Mouse (Mus musculus) T-helper 17 cell (primary cell): ENCODE data around the gene Cwc22.
"Not testable (repeated sequence)": the region's sequence is repeated elsewhere in the genome, so short reads cannot be mapped to it uniquely, and the experiment has no call there.

Source experiments
- in situ Hi-C, 2 experiments: fragments of 300-600 bp; cut with MboI, MseI; formaldehyde crosslinking; loops; 1 replicate in 1 of 2; 2 replicates in 1 of 2; pipeline ENCODE4 v1.15.1; 2025; ENCODE audit warnings: high pct_unique_total_duplicates in 2 of 2

Gene Cwc22

DNA sequence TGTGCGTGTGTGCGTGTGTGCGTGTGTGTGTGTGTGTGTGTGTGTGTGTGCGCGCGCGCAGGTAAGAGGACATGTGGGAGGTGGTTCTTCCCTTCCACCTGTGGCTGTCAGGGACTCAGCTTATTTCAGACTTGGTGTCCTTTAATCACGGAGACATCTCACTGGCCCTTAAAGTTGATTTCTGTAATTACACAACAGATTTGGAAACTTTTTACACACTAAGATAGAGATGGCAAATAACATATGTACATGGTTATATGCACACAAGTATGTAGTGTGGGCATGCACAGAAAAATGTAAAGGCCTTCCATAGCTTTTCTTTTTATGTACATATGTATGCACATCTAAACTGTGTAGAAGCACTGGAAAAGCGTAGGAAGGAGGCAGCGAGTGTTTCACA, 41.7 kb downstream of the Cwc22 start:
- in situ Hi-C loops, result loop anchor here in 1 of 2 experiments (25.0 kb wide), 1 partner anchor 1358 kb away; the partner anchor contains the start of gene Itga4

GRCm38 (mm10) chr2:77903979-77904378, 42.2 kb downstream of the Cwc22 start:
- in situ Hi-C loops, result loop anchor here in 1 of 2 experiments (25.0 kb wide), 1 partner anchor 1358 kb away; the partner anchor contains the start of gene Itga4

- in situ Hi-C loops, result loop anchor here in 1 of 2 experiments (25.0 kb wide), 1 partner anchor 1359 kb away; the partner anchor contains the start of gene Itga4
These were observed 43.1 kb downstream of the Cwc22 start for GRCm38 (mm10) chr2:77903098-77903497.

GRCm38 (mm10) chr2:77901269-77901668, 44.9 kb downstream of the Cwc22 start:
- in situ Hi-C loops, result loop anchor here in 1 of 2 experiments (25.0 kb wide), 1 partner anchor 1361 kb away; the partner anchor contains the start of gene Itga4

DNA sequence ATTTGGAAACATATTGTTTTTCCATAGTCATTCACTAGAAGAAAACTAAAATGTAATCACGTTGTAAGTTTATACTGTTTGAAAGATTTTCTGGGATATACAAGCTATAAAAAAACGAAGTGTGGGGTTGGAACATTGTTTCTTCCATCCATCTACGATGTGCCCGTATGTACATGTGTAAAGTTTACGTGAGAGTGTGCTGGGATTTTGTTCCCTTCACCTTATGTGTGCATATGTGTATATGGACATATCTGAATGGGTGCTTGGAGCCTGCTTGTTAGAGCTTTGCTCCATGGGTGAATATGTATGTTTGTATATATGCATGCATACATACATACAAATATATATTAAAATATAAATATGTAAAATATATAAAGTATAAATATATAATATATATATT, 45.4 kb downstream of the Cwc22 start:
- in situ Hi-C loops, result loop anchor here in 1 of 2 experiments (25.0 kb wide), 1 partner anchor 1362 kb away; the partner anchor contains the start of gene Itga4

GRCm38 (mm10) chr2:77900111-77900510, 46.1 kb downstream of the Cwc22 start:
- in situ Hi-C loops, result loop anchor here in 1 of 2 experiments (25.0 kb wide), 1 partner anchor 1362 kb away; the partner anchor contains the start of gene Itga4

DNA sequence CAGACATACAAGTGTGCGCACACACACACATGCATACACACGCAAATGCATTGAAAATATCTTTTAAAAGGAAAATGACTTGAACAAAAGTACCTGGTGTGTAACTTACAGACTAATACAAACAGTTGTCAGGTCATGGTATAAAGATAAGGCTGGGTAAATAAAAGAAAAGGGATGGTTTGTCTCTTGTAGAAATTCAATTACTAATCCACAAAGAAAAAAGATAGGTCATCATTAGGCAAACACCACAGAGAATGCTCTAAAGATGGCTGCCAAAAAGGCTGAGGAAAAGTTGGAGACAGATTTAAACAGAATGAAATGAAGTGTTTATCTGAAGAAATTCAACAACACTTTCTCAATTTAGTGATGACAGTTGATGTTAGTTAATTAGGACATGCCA, 47.7 kb downstream of the Cwc22 start:
- in situ Hi-C loops, result no loop called here

DNA sequence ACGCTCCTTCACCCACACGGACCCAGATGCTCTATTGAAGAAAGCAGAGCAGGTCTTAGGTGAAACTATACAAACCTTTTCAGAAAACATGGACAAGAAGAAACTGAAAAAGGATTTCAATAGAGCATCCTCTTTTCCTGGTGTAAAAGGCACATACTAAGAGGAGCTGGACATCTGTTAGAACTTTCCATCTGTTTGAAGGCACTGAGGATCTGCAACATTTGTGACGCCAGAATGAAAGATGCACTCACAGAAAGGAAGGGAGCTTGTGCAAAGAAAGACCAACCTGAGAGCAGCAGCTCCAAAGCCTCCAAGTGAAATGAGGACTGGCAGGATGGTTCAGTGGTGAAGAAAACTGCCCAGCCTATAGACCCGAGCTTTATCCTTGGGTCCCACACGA, 48.2 kb downstream of the Cwc22 start:
- in situ Hi-C loops, result no loop called here

DNA sequence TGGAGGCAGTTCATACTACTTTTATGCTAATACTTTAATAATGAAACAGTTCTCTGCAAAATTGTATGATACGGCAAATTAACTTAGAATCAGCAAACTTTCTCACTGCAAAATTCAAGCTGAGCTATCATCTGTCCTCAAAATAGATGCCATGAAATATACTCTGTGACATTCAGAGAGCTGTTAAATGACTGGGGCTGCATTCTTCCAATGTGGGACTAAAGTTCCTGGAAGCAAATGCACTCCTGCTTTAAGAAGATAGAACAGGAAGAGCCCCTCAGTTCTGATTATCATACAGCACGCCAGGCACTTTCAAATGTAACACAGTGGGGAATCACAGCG, 48.6 kb downstream of the Cwc22 start:
- in situ Hi-C loops, result no loop called here

DNA sequence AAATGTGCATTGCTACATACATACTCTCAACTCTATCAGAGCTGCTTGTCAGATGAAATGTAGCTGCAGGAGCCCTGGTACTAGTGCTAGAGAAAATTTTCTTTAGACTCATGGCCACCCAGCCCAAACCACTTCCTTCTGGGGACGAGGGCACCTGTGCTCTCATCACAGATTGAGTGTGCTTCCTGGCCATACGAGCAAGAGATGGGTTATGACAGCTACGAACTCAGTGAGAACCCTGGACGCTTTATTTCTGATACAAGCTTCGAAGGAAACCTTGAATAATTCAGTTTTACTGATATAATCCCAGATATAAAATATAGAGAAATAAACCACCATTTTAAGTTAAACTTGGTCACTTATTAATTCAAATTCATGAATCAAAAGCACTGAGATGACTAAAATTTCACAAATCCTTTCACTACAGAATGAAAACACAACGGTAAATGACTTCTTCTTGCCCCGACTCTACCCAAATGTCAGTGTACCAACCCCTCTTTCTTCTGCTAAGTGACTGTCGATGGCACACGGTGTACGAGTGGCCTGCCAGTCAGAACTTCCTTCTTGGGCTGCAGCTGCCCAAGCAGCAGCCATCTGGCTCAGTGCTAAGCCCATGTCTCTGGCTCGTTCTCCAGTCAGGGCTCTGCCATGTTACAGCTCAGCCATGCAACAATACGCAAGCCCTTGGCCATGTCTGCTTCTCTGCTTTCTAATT, 49.2 kb downstream of the Cwc22 start:
- in situ Hi-C loops, result no loop called here

DNA sequence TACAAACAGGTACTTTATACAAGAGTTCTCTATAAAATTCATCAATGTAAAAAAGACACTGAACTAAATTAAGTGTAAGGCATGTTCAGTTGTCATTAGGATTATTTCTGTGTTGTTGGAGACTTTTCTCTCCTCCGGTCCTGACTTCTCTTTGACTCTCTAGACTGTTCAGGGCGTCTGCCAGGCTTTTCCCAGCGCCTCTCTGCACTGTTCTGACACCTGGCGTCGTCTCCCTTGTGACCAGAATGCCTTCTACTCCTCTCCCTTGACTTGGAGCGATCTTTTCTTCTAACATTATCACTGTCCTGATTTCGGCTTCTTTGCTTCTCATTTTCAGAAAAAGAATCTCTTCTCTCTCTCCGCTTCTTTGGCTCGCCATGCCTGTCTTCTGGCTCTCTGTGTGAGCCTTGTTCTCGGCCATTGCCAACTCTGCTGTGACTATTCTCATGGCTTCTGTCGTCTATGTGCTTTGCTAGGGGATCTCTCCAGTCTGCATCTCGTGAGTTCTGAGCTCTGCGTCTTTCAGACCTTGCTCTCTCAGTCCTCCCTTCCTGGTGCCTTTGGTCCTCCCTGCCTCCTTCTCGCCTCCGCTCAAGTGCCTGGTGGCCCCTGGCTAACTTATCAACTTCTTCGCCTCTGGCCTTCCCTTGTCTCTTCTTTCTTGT, 50.1 kb downstream of the Cwc22 start:
- in situ Hi-C loops, result not testable (repeated sequence)

DNA sequence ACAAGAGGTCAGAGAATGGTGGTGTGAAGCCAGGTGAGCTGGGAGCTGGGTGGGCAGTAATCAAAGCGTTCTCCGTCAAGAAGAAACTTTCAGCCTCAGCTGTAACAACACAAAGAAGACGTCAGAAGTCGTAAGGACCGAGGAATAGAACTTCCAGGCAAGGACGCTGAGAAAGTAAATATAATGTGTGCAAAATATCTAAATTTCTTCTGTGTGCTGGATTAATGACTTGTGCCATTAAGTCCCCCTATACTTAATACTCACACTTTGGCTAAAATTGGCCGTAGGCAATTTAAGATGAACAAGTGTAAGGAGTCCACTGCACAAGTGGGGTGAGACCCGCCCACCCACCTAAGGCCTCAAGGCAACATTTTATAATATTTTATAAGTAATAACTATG, 51.3 kb downstream of the Cwc22 start:
- in situ Hi-C loops, result no loop called here

GRCm38 (mm10) chr2:77893505-77893904, 52.7 kb downstream of the Cwc22 start:
- in situ Hi-C loops, result no loop called here

DNA sequence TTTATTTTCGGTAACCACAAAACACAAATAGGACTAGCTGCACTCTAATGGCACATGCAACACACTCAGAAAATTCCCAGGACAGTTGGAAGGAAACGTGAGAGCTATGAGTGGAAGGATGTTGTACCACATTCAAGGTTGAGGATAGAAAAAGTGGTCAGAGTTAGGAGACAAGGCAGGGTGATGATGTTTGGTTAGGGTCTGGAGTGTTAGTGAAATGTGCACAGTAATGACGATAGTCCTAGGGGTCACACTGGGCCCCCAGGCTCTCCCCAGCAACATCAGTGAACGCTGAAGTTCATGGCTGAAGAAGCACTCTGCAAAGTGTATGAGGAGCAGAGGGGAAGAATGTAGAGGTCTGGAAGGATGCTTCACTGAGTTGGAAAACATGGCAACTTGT, 53.6 kb downstream of the Cwc22 start:
- in situ Hi-C loops, result no loop called here

GRCm38 (mm10) chr2:77890836-77891438, 55.2 kb downstream of the Cwc22 start:
- in situ Hi-C loops, result no loop called here

GRCm38 (mm10) chr2:77889949-77890348, 56.2 kb downstream of the Cwc22 start:
- in situ Hi-C loops, result no loop called here

DNA sequence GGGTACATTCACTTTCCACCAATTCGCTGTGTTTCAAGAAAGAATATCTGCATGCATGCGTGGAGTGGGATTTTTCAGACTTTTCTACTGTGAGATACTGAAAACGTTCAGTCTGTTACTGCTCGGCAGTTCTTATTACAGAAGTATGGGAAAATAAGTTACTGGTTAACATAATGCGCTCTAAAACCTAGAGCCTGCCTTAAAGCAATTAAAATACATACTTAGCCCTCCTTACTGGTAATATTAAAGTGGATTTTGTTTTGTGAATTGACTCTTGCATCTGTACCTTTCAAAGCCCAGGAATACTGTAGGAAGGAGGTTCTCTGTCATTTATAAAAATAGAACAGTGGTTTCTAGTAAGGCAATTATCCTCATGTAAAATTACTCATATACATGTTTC, 56.8 kb downstream of the Cwc22 start:
- in situ Hi-C loops, result no loop called here

GRCm38 (mm10) chr2:77888826-77889225, 57.3 kb downstream of the Cwc22 start:
- in situ Hi-C loops, result no loop called here

DNA sequence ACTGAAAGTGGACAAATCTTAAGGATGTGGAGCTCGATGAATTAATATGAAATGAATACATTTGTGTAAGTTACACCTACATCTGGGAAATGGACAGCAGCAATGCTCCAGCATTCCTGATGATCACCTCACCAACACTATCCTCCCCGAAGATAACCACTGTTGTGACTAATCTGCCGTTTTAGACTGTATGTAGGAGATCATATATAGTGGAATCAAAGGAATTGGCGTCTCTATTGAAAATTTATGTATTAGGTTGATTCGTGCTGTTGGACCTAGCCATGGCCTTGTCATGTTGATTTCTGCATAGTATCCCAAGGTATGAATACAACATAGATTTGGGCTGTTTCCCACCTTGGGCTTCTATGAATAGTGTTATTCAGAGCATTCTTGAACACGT, 58.1 kb downstream of the Cwc22 start:
- in situ Hi-C loops, result no loop called here

- in situ Hi-C loops, result no loop called here
These were observed 59.0 kb downstream of the Cwc22 start for GRCm38 (mm10) chr2:77887166-77887565.

DNA sequence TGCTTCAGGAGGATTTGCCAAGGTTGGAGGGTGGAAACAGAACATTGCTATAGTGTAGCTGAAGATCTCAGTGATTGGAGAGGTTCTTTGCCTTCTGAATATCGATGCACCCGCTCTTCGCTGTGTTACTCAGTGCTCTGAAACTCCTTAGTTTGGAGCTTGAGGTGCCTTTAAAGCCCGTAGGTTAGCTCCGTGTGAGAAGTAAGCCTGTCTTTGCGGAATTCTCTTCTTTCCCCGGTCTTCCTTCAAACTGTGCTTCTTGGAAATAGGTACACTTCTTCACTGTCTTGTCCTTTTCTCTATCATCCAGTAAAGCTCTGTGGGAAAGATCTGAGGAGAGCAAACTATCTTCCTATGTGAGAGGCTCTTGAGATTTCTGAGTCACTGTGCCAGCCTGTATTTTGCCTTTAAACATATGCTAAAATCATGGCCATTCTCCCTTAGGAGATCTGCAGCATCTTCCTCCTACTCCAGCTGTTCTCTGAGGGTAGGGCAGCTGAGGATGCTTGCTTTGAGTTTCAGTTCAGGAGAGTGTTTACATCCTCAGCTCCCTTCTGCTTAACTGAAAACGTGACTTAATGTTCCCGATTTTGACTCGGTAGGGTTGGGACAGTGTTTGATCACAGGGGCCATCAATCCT, 60.6 kb downstream of the Cwc22 start:
- in situ Hi-C loops, result no loop called here

GRCm38 (mm10) chr2:77885036-77885435, 61.1 kb downstream of the Cwc22 start:
- in situ Hi-C loops, result no loop called here
